Mouse (Mus musculus) intestine, postnatal 0 days (tissue): Measurements from ENCODE around the gene Neto2. TPM values are rescaled to one million over a fixed set of nuclear protein-coding genes. Genes with fewer than 3 reads are reported as not detected.

Experiments used
- ATAC-seq: fragments of 200-750 bp; cut with Nextera tagmentation; 2 replicates; pipeline ENCODE4 v1.8.0; 2017; ENCODE audit warnings: mild to moderate bottlenecking, moderate TSS enrichment, moderate library complexity
- H3K27ac ChIP-seq: fragments of 300-500 bp; sonication (generic); 2 replicates; pipeline ENCODE4 v1.5.1; 2014; ENCODE audit warnings: mild to moderate bottlenecking, low read depth, low read length, moderate library complexity
- H3K27me3 ChIP-seq: fragments of 300-500 bp; sonication (generic); replicated peaks from 2 replicates; pipeline ENCODE4 v1.6.1; 2014; ENCODE audit warnings: low read length, mixed read lengths; ENCODE audit not compliant: control insufficient read depth, insufficient read depth
- H3K36me3 ChIP-seq: fragments of 300-500 bp; sonication (generic); 2 replicates; pipeline ENCODE4 v1.6.1; 2014; ENCODE audit warnings: mild to moderate bottlenecking, moderate library complexity; ENCODE audit not compliant: control insufficient read depth, insufficient read depth
- H3K4me1 ChIP-seq: fragments of 300-500 bp; sonication (generic); replicated peaks from 2 replicates; pipeline ENCODE4 v1.6.1; 2014; ENCODE audit warnings: antibody characterized with exemption, low read length, mixed read lengths; ENCODE audit not compliant: control insufficient read depth, insufficient read depth
- H3K4me2 ChIP-seq: fragments of 300-500 bp; sonication (generic); replicated peaks from 2 replicates; pipeline ENCODE4 v1.6.1; 2014; ENCODE audit warnings: low read depth, mild to moderate bottlenecking, moderate library complexity
- H3K4me3 ChIP-seq: fragments of 300-500 bp; sonication (generic); 2 replicates; pipeline ENCODE4 v1.5.1; 2014; ENCODE audit warnings: low read depth, low read length
- H3K9ac ChIP-seq: fragments of 300-500 bp; sonication (generic); 2 replicates; pipeline ENCODE4 v1.6.1; 2014; ENCODE audit warnings: mild to moderate bottlenecking, low read depth, low read length
- H3K9me3 ChIP-seq: fragments of 300-500 bp; sonication (generic); 2 replicates; pipeline ENCODE4 v1.6.1; 2016; ENCODE audit warnings: mixed run types; ENCODE audit not compliant: control insufficient read depth
- CTCF ChIP-seq: sonication (generic); IDR thresholded peaks from 2 replicates; pipeline ENCODE4 v1.5.1; 2016; ENCODE audit warnings: low read depth, mild to moderate bottlenecking, control low read depth, antibody characterized with exemption, moderate library complexity
- WGBS: fragments of 180-500 bp; shearing (Covaris S2); extraction: QIAGEN DNeasy Blood & Tissue Kit; methylation state at CpG from one replicate; pipeline ENCODE4 v1.1.7; 2014; 5-methylcytosine and 5-hydroxymethylcytosine counted together
- polyA plus RNA-seq: library from polyadenylated mRNA; unstranded; fragments of >200 nt; fragmentation: Nextera tagmentation; extraction: Ambion mirVana; gene quantifications from 2 replicates; pipeline ENCODE4 v1.2.1, GENCODE M21; 2015

Gene Neto2
- polyA plus RNA-seq, 1 experiment from 2014 or later: 1.6 TPM

DNA sequence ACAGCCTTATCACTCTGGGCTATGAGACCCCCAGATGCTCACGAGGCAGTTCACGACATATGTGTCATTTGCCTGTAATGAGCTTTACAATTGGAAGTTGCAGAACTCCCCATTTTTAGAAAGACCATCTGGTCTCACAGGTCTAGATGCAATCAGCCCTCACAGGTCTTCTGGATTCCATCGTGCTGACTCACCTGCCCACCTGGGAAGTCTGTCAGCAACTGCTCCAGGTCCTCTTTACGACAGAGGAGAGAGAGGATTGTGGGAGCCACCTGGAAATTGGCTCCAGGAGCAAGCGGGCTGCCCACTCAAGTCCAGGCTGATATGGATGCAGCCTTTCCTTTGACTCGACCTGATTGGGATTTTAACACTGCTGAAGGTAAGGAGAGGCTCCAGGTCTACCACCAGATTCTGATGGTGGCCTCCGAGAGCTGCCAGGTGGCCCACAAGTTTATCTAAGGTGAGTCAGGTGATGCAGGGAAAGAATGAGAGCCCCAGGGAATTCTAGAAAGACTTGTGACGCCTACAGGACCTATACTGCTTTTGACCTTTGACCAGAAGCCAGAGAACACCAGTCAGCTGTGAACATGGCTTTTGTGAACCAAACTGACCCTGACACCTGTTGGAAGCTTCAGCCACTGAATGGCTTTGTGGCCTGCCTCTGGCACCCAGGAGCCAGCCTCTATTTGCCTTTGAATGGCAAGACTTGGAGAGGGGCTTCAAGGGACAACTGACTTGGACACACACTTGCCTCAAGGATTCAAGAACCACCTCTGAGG lies 103.1 kb downstream of the Neto2 start:
- H3K9ac ChIP-seq: no peak overlapping the region
- no peaks in the 10 kb centered on the region for H3K9me3 ChIP-seq
- ATAC-seq: peak; percentile 70
- WGBS: 40% methylated on average over 8 of the region's 8 CpGs
- H3K4me1 ChIP-seq: no peaks in the 10 kb centered on the region
- no peaks in the 10 kb centered on the region for H3K36me3 ChIP-seq
- H3K27ac ChIP-seq: no peak overlapping the region
- H3K27me3 ChIP-seq: no peaks in the 10 kb centered on the region
- no peak overlapping the region for H3K4me3 ChIP-seq
- H3K4me2 ChIP-seq: no peak overlapping the region; the same call in 1 of the 2 replicates
- peak; percentile 20; the same call in 1 of the 2 replicates for TF ChIP-seq CTCF

DNA sequence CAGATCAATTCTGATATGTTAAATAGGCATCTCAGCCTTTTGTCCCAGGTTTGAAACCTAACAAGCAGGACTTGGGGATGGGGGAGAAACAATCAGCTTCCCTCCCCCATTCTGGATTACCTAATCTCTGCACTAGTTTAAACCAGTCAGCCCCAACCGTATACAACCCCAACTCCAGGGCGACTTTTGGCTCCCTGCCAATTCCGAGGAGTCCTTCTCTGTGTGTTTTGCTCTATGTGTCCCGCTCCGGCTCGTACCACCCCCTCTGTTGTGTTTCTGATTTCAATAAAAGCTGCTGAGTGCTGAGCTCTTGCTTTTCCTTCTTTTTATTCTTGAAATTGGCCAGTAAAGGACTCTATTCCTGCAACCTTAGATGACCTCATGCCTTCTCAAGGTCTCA lies 105.3 kb downstream of the Neto2 start:
- ATAC-seq: no peak
- no peaks in the 10 kb centered on the region for H3K27me3 ChIP-seq
- WGBS: 16% methylated on average over 6 of the region's 6 CpGs
- no peak overlapping the region for H3K9ac ChIP-seq
- H3K9me3 ChIP-seq: no peaks in the 10 kb centered on the region
- H3K4me1 ChIP-seq: no peaks in the 10 kb centered on the region
- no peaks in the 10 kb centered on the region for H3K36me3 ChIP-seq
- no peak overlapping the region for H3K27ac ChIP-seq
- TF ChIP-seq CTCF: no peak
- no peak overlapping the region for H3K4me3 ChIP-seq
- H3K4me2 ChIP-seq: no peak overlapping the region

DNA sequence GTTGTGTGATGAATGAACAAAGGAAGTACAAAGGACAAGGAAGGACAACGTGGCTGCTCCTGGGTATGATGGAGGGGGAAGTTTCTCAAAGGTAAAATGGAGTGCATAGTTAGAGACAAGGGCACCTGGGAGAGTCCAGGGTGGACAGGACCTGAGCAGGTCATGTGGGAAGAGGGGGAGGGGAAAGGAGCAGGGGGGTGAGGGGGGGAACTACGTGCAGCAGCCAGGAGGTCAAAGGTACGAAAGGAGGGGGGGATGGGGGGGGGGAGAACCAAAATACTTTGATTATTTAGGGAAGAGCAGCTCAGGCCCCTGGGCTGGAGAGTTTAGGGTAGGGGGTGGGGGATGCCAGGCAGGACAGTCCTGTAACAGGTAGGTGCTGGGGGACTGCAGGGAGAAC lies 105.7 kb downstream of the Neto2 start:
- Histone ChIP-seq H3K9me3 (no peaks in the 10 kb centered on the region), H3K36me3 (no peaks in the 10 kb centered on the region), H3K4me1 (no peaks in the 10 kb centered on the region), H3K4me2 (no peak overlapping the region), H3K27ac (no peak overlapping the region), H3K27me3 (no peaks in the 10 kb centered on the region), H3K9ac (no peak overlapping the region), H3K4me3 (no peak overlapping the region)
- no peak for TF ChIP-seq CTCF
- no peak for ATAC-seq
- 36% methylated on average over 3 of the region's 3 CpGs for WGBS

DNA sequence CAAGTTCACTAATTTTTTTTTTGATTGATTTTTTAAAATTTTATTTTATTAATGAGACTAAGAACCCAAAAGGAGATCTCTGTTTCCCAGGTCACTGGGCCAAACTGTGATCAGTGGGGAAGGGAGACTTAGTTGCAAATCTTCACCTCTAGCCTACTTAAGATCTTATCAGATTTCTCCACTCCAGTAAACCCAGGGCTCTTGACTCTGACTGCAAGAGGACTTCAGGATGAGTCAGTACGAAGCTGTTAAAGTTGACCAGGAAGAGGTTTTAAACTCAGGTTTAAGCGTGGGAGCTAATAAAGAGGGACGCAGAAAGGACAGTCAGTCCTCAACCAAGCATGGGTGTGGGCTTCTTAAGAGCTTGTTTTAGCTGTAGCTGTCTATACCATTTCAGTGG lies 107.4 kb downstream of the Neto2 start:
- Histone ChIP-seq H3K4me1 (no peaks in the 10 kb centered on the region), H3K27ac (no peak overlapping the region), H3K36me3 (no peaks in the 10 kb centered on the region), H3K9ac (no peak overlapping the region), H3K4me3 (no peak overlapping the region), H3K4me2 (no peak overlapping the region), H3K9me3 (no peaks in the 10 kb centered on the region), H3K27me3 (no peaks in the 10 kb centered on the region)
- WGBS: 44% methylated on average over 3 of the region's 3 CpGs
- TF ChIP-seq CTCF: no peak
- ATAC-seq: peak; percentile 22; the same call in 1 of the 2 replicates

DNA sequence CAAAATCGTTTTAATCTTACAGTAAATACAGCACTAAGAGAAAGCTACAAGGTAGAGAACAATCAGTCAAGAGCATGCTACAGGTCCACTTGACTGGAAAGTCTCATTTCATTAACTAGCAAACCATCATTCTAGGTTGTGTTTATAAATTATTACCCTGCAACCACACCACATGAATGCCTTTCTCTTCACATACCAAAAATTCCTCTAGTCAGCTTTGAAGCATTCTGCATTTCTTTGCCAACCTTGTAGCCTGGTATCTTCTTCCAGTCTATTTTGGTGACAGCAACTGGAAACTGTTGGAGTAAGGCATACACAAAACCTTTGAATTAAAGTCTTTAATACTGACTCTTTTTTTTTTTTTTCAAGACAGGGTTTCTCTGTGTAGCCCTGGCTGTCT lies 109.2 kb downstream of the Neto2 start:
- Histone ChIP-seq H3K9me3 (no peaks in the 10 kb centered on the region), H3K4me1 (no peaks in the 10 kb centered on the region), H3K4me3 (no peak overlapping the region), H3K27me3 (no peaks in the 10 kb centered on the region), H3K4me2 (no peak overlapping the region), H3K9ac (no peak overlapping the region), H3K36me3 (no peaks in the 10 kb centered on the region), H3K27ac (no peak overlapping the region)
- WGBS: 72% methylated on average over 1 of the region's 1 CpGs
- TF ChIP-seq CTCF: no peak
- no peak for ATAC-seq

DNA sequence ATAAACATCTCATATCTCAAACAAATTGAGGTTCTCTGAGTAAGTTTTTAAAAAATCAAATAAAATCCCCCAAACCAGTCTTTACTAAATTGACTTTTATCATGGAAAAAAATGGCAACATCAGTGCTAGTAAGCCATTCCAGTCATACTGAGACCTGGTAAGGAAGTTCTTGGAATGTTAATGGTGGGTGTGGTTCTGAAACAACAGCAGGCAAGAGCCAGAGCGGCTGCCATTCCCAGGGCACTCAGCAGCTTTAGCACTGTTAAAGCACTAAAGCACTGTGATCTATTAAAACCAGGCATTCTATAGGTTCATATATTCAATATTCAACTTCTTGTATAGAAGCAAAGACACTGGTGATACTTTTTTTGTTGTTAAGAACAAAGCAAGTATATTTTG lies 110.5 kb downstream of the Neto2 start:
- Histone ChIP-seq H3K36me3 (no peaks in the 10 kb centered on the region), H3K9me3 (no peaks in the 10 kb centered on the region), H3K4me3 (no peak overlapping the region), H3K27me3 (no peaks in the 10 kb centered on the region), H3K9ac (no peak overlapping the region), H3K4me1 (no peaks in the 10 kb centered on the region), H3K4me2 (no peak overlapping the region), H3K27ac (no peak overlapping the region)
- TF ChIP-seq CTCF: no peak
- 44% methylated on average over 1 of the region's 1 CpGs for WGBS
- 0 out of 2 replicates have a peak, but pooled peaks have one; percentile 15 for ATAC-seq
